Mouse (Mus musculus): ENCODE measurements around the gene Olfr710. TPM values are rescaled to one million over a fixed set of nuclear protein-coding genes. Genes with fewer than 3 reads are reported as not detected.
"Not testable (repeated sequence)": the region's sequence is repeated elsewhere in the genome, so short reads cannot be mapped to it uniquely, and the experiment has no call there.

The Olfr710 gene
- polyA plus RNA-seq (2015; fragmentation: Nextera tagmentation; extraction: Ambion mirVana): not detected in 2 replicates

GRCm38 (mm10) chr7:106948212-106948611, at the start of gene Olfr710:
TSS of gene Olfr710 (minus strand) at chr7:106948312.
- H3K27me3 ChIP-seq: no peaks in the 10 kb centered on the region
- no peaks in the 10 kb centered on the region for H3K36me3 ChIP-seq
- no peaks in the 10 kb centered on the region for H3K4me1 ChIP-seq
- H3K4me3 ChIP-seq (replicated peaks): no peak within 1 kb of the TSS
- 84% methylated on average over 3 of the region's 3 CpGs for WGBS
- H3K9me3 ChIP-seq (replicated peaks): no peaks in the 10 kb centered on the region
- no peak within 1 kb of the TSS for H3K9ac ChIP-seq
- no peak for ATAC-seq (replicated peaks; ENCODE audit: low FRiP score)
- H3K27ac ChIP-seq: no peak within 1 kb of the TSS
- no peak within 1 kb of the TSS for H3K4me2 ChIP-seq

DNA sequence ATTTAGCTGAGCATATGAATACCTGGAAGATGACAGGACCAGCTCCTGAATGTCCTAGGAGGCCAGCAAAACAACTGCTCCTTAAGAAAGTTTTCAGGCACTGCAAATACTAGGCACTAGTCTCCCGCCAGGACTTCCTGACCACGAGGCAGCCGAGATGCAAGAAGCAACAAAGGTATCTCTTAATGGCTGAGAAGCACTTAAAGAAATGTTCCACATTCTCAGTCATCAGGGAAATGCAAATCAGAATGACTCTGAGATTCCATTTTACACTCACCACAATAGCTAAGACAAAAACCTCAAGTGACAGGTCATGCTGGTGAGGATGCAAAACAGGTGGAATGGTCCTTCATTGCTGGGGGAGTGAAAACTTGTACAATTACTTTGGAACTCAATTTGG, 37.1 kb upstream of the Olfr710 start:
- no peak overlapping the region for H3K4me3 ChIP-seq (replicated peaks)
- 89% methylated on average over 3 of the region's 3 CpGs for whole genome bisulfite sequencing
- H3K27ac ChIP-seq: no peak overlapping the region
- H3K4me2 ChIP-seq: no peak overlapping the region
- H3K36me3 ChIP-seq: no peaks in the 10 kb centered on the region
- ATAC-seq (replicated peaks; ENCODE audit: low FRiP score): no peak
- H3K9me3 ChIP-seq (replicated peaks): no peaks in the 10 kb centered on the region
- no peak overlapping the region for H3K9ac ChIP-seq
- H3K4me1 ChIP-seq: no peaks in the 10 kb centered on the region
- H3K27me3 ChIP-seq: no peaks in the 10 kb centered on the region

- 64% methylated on average over 1 of the region's 1 CpGs for WGBS
- no peaks in the 10 kb centered on the region for H3K27me3 ChIP-seq
Observed at GRCm38 (mm10) chr7:106975353-106975752, 27.2 kb upstream of the Olfr710 start, which contains the start of gene Olfr711. TSS of gene Olfr711 (minus strand) at chr7:106975453.

DNA sequence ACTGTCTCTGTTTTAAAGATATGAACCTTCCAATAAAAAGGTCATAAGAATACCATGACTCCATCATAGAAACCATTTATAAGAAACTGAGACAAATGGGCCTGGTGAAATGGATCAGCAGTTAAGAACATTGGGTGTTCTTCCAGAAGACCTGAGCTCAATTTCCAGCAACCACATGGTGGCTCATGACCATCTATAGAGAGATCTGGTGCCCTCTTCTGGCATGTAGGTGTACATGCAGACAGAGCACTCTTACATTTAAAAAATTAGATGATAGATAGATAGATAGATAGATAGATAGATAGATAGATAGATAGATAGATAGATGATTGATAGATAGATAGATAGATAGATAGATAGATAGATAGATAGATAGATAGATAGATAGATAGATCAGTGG, 19.4 kb upstream of the Olfr710 start:
- H3K36me3 ChIP-seq; ATAC-seq (replicated peaks; ENCODE audit: low FRiP score); H3K27ac ChIP-seq; H3K4me1 ChIP-seq; H3K9ac ChIP-seq; H3K4me2 ChIP-seq; H3K9me3 ChIP-seq (replicated peaks); H3K27me3 ChIP-seq; H3K4me3 ChIP-seq (replicated peaks): not testable (repeated sequence)

More at GRCm38 (mm10) chr7:106975353-106975752, 27.2 kb upstream of the Olfr710 start, which contains the start of gene Olfr711:
- Histone ChIP-seq H3K36me3 (no peaks in the 10 kb centered on the region), H3K9me3 (replicated peaks) (no peaks in the 10 kb centered on the region), H3K4me1 (no peaks in the 10 kb centered on the region), H3K27ac (no peak within 1 kb of the TSS), H3K9ac (no peak within 1 kb of the TSS), H3K4me2 (no peak within 1 kb of the TSS), H3K4me3 (replicated peaks) (no peak within 1 kb of the TSS)
- no peak for ATAC-seq (replicated peaks; ENCODE audit: low FRiP score)

- 83% methylated on average over 1 of the region's 1 CpGs for WGBS
- H3K4me3 ChIP-seq (replicated peaks): no peak within 1 kb of the TSS
- H3K27me3 ChIP-seq: no peaks in the 10 kb centered on the region
- H3K9me3 ChIP-seq (replicated peaks): no peaks in the 10 kb centered on the region
- no peak within 1 kb of the TSS for H3K4me2 ChIP-seq
- no peaks in the 10 kb centered on the region for H3K36me3 ChIP-seq
- H3K27ac ChIP-seq: no peak within 1 kb of the TSS
- no peaks in the 10 kb centered on the region for H3K4me1 ChIP-seq
- H3K9ac ChIP-seq: no peak within 1 kb of the TSS
- no peak for ATAC-seq (replicated peaks; ENCODE audit: low FRiP score)
Observed at GRCm38 (mm10) chr7:106963837-106964236, 15.7 kb upstream of the Olfr710 start, which contains the start of gene Olfr6. TSS of gene Olfr6 (minus strand) at chr7:106963937.

- no peaks in the 10 kb centered on the region for H3K9me3 ChIP-seq (replicated peaks)
- H3K9ac ChIP-seq: no peak within 1 kb of the TSS
- no peak for ATAC-seq (replicated peaks; ENCODE audit: low FRiP score)
- no peaks in the 10 kb centered on the region for H3K27me3 ChIP-seq
- no peak within 1 kb of the TSS for H3K4me3 ChIP-seq (replicated peaks)
- no peaks in the 10 kb centered on the region for H3K4me1 ChIP-seq
- no peak within 1 kb of the TSS for H3K4me2 ChIP-seq
- no peaks in the 10 kb centered on the region for H3K36me3 ChIP-seq
- H3K27ac ChIP-seq: no peak within 1 kb of the TSS
Observed at GRCm38 (mm10) chr7:106932119-106932518, 16.0 kb downstream of the Olfr710 start, which contains the start of gene Olfr709-ps1. TSS of gene Olfr709-ps1 (minus strand) at chr7:106932219.

DNA sequence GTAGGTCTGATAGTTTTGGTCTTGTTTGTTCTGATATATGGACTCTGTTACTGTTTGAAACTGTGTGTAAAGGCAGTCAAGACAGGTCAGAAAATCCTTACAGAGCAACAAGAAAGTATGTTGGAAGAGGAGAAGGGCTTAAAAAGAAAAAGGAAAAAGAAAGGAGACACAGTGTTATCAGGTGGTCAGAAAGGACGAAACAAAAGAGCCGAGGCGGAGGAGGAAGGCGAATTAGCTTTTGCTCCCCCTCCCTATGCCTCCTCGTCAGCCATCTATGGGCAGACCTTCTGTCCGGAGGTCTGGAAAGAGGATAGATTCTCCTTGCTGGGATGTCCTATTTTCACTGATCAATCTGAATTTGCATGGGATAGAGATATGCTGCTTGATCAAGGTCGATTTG, 27.2 kb downstream of the Olfr710 start:
- H3K9me3 ChIP-seq (replicated peaks); H3K36me3 ChIP-seq; H3K4me2 ChIP-seq; H3K27me3 ChIP-seq; H3K4me1 ChIP-seq; H3K4me3 ChIP-seq (replicated peaks); H3K27ac ChIP-seq; H3K9ac ChIP-seq; ATAC-seq (replicated peaks; ENCODE audit: low FRiP score): not testable (repeated sequence)
- 91% methylated on average over 7 of the region's 7 CpGs for WGBS

- Histone ChIP-seq H3K27me3 (no peaks in the 10 kb centered on the region), H3K4me2 (no peak within 1 kb of the TSS), H3K9me3 (replicated peaks) (no peaks in the 10 kb centered on the region), H3K4me3 (replicated peaks) (no peak within 1 kb of the TSS), H3K9ac (no peak within 1 kb of the TSS), H3K36me3 (no peaks in the 10 kb centered on the region), H3K27ac (no peak within 1 kb of the TSS), H3K4me1 (no peaks in the 10 kb centered on the region)
- ATAC-seq (replicated peaks; ENCODE audit: low FRiP score): no peak
- 67% methylated on average over 2 of the region's 2 CpGs for WGBS
Observed at GRCm38 (mm10) chr7:106907676-106908075, 40.4 kb downstream of the Olfr710 start, which contains the start of gene Olfr1532-ps1. TSS of gene Olfr1532-ps1 (plus strand) at chr7:106908001.

GRCm38 (mm10) chr7:106901141-106901540, 47.0 kb downstream of the Olfr710 start, which contains the start of gene Olfr707:
TSS of gene Olfr707 (minus strand) at chr7:106901241.
- WGBS: 87% methylated on average over 3 of the region's 3 CpGs
- ATAC-seq (replicated peaks; ENCODE audit: low FRiP score); H3K36me3 ChIP-seq; H3K4me2 ChIP-seq; H3K9me3 ChIP-seq (replicated peaks); H3K27me3 ChIP-seq; H3K4me3 ChIP-seq (replicated peaks); H3K9ac ChIP-seq; H3K4me1 ChIP-seq; H3K27ac ChIP-seq: not testable (repeated sequence)

Other genes starting within 250 kb of the Olfr710 start
- gene Olfr695, start 231.9 kb downstream of the Olfr710 start, polyA plus RNA-seq (2015; fragmentation: Nextera tagmentation; extraction: Ambion mirVana): not detected in 2 replicates
- gene Olfr697, start 205.9 kb downstream of the Olfr710 start, polyA plus RNA-seq (2015; fragmentation: Nextera tagmentation; extraction: Ambion mirVana): not detected in 2 replicates
- not detected in 2 replicates for gene Olfr698, start 192.9 kb downstream of the Olfr710 start, polyA plus RNA-seq (2015; fragmentation: Nextera tagmentation; extraction: Ambion mirVana)
- not detected in 2 replicates for gene Olfr699, start 155.1 kb downstream of the Olfr710 start, polyA plus RNA-seq (2015; fragmentation: Nextera tagmentation; extraction: Ambion mirVana)
- not detected in 2 replicates for gene Olfr700, start 139.5 kb downstream of the Olfr710 start, polyA plus RNA-seq (2015; fragmentation: Nextera tagmentation; extraction: Ambion mirVana)
- not detected in 2 replicates for gene Olfr701, start 134.2 kb downstream of the Olfr710 start, polyA plus RNA-seq (2015; fragmentation: Nextera tagmentation; extraction: Ambion mirVana)
- not detected in 2 replicates for gene Olfr702, start 114.4 kb downstream of the Olfr710 start, polyA plus RNA-seq (2015; fragmentation: Nextera tagmentation; extraction: Ambion mirVana)
- gene Olfr703, start 105.0 kb downstream of the Olfr710 start, polyA plus RNA-seq (2015; fragmentation: Nextera tagmentation; extraction: Ambion mirVana): not detected in 2 replicates
- gene Olfr704, start 85.1 kb downstream of the Olfr710 start, polyA plus RNA-seq (2015; fragmentation: Nextera tagmentation; extraction: Ambion mirVana): not detected in 2 replicates
- not detected in 2 replicates for gene Olfr705, start 71.4 kb downstream of the Olfr710 start, polyA plus RNA-seq (2015; fragmentation: Nextera tagmentation; extraction: Ambion mirVana)
- not detected in 2 replicates for gene Olfr706, start 60.1 kb downstream of the Olfr710 start, polyA plus RNA-seq (2015; fragmentation: Nextera tagmentation; extraction: Ambion mirVana)
- gene Olfr707, start 47.1 kb downstream of the Olfr710 start, polyA plus RNA-seq (2015; fragmentation: Nextera tagmentation; extraction: Ambion mirVana): not detected in 2 replicates
- gene Olfr1532-ps1, start 40.3 kb downstream of the Olfr710 start, polyA plus RNA-seq (2015; fragmentation: Nextera tagmentation; extraction: Ambion mirVana): not detected in 2 replicates
- not detected in 2 replicates for gene Olfr709-ps1, start 16.1 kb downstream of the Olfr710 start, polyA plus RNA-seq (2015; fragmentation: Nextera tagmentation; extraction: Ambion mirVana)
- gene Olfr6, start 15.6 kb upstream of the Olfr710 start, polyA plus RNA-seq (2015; fragmentation: Nextera tagmentation; extraction: Ambion mirVana): not detected in 2 replicates
- gene Olfr711, start 27.1 kb upstream of the Olfr710 start, polyA plus RNA-seq (2015; fragmentation: Nextera tagmentation; extraction: Ambion mirVana): not detected in 2 replicates
- gene Olfr2, start 57.8 kb upstream of the Olfr710 start, polyA plus RNA-seq (2015; fragmentation: Nextera tagmentation; extraction: Ambion mirVana): not detected in 2 replicates
- not detected in 2 replicates for gene Olfr713, start 82.9 kb upstream of the Olfr710 start, polyA plus RNA-seq (2015; fragmentation: Nextera tagmentation; extraction: Ambion mirVana)
- gene Olfr714, start 122.7 kb upstream of the Olfr710 start, polyA plus RNA-seq (2015; fragmentation: Nextera tagmentation; extraction: Ambion mirVana): not detected in 2 replicates
- gene Olfr17, start 144.9 kb upstream of the Olfr710 start, polyA plus RNA-seq (2015; fragmentation: Nextera tagmentation; extraction: Ambion mirVana): not detected in 2 replicates
- gene Olfr715b, start 162.1 kb upstream of the Olfr710 start, polyA plus RNA-seq (2015; fragmentation: Nextera tagmentation; extraction: Ambion mirVana): not detected in 2 replicates
- not detected in 2 replicates for gene Olfr715, start 182.8 kb upstream of the Olfr710 start, polyA plus RNA-seq (2015; fragmentation: Nextera tagmentation; extraction: Ambion mirVana)
- not detected in 2 replicates for gene Olfr716, start 190.0 kb upstream of the Olfr710 start, polyA plus RNA-seq (2015; fragmentation: Nextera tagmentation; extraction: Ambion mirVana)
- not detected in 2 replicates for gene Nlrp14, start 218.7 kb upstream of the Olfr710 start, polyA plus RNA-seq (2015; fragmentation: Nextera tagmentation; extraction: Ambion mirVana)